Mouse (Mus musculus): ENCODE measurements at regions not wholly inside any gene's neighbourhood (a gene's known extent, or its start where the extent isn't known, plus 50 kb on each side); places are given as distances from the start of the nearest gene placed in this dataset.
A peak's percentile ranks its signal among the peaks of the same experiment; 100 is the strongest.

- DNase-seq (ENCODE audit: low read depth, low spot score), result peak; percentile 34
Measured at GRCm38 (mm10) chr8:25392766-25393166, 568.6 kb upstream of the Adam5 start.

- no peak for DNase-seq (ENCODE audit: low read depth, low spot score)
Measured at GRCm38 (mm10) chr8:25389947-25390346, 565.8 kb upstream of the Adam5 start.

- no peak for DNase-seq (ENCODE audit: low read depth, low spot score)
Measured at GRCm38 (mm10) chr8:25389371-25389855, 565.2 kb upstream of the Adam5 start.

- no peak for DNase-seq (ENCODE audit: low read depth, low spot score)
Measured at GRCm38 (mm10) chr8:25388811-25389210, 564.6 kb upstream of the Adam5 start.

- DNase-seq (ENCODE audit: low read depth, low spot score), result no peak
Measured at GRCm38 (mm10) chr8:25385186-25385585, 561.0 kb upstream of the Adam5 start.

- DNase-seq (ENCODE audit: low read depth, low spot score), result no peak
Measured at GRCm38 (mm10) chr8:25384591-25384990, 560.4 kb upstream of the Adam5 start.

- no peak for DNase-seq (ENCODE audit: low read depth, low spot score)
Measured at GRCm38 (mm10) chr8:25373276-25373675, 549.1 kb upstream of the Adam5 start.

GRCm38 (mm10) chr8:25370947-25371346 is 546.8 kb upstream of the Adam5 start:
- no peak for DNase-seq (ENCODE audit: low read depth, low spot score)

- DNase-seq (ENCODE audit: low read depth, low spot score), result no peak
Measured at GRCm38 (mm10) chr8:25369331-25369730, 545.2 kb upstream of the Adam5 start.

- DNase-seq (ENCODE audit: low read depth, low spot score), result peak; percentile 71
Measured at GRCm38 (mm10) chr8:25368561-25369091, 544.5 kb upstream of the Adam5 start.

GRCm38 (mm10) chr8:25367806-25368549 is 543.8 kb upstream of the Adam5 start:
- no peak for DNase-seq (ENCODE audit: low read depth, low spot score)

- no peak for DNase-seq (ENCODE audit: low read depth, low spot score)
Measured at GRCm38 (mm10) chr8:25366181-25366580, 542.0 kb upstream of the Adam5 start.

GRCm38 (mm10) chr8:25362656-25363055 is 538.5 kb upstream of the Adam5 start:
- DNase-seq (ENCODE audit: low read depth, low spot score), result no peak

- DNase-seq (ENCODE audit: low read depth, low spot score), result no peak
Measured at GRCm38 (mm10) chr8:25362146-25362545, 538.0 kb upstream of the Adam5 start.

- no peak for DNase-seq (ENCODE audit: low read depth, low spot score)
Measured at GRCm38 (mm10) chr8:25361420-25361819, 537.3 kb upstream of the Adam5 start.

- DNase-seq (ENCODE audit: low read depth, low spot score), result no peak
Measured at GRCm38 (mm10) chr8:25358539-25359165, 534.5 kb upstream of the Adam5 start.

- DNase-seq (ENCODE audit: low read depth, low spot score), result peak; percentile 65
Measured at GRCm38 (mm10) chr8:25353822-25354770, 529.9 kb upstream of the Adam5 start.

GRCm38 (mm10) chr8:25353405-25353804 is 529.2 kb upstream of the Adam5 start:
- no peak for DNase-seq (ENCODE audit: low read depth, low spot score)

- no peak for DNase-seq (ENCODE audit: low read depth, low spot score)
Measured at GRCm38 (mm10) chr8:25348003-25348683, 524.0 kb upstream of the Adam5 start.

- peak; percentile 94 for DNase-seq (ENCODE audit: low read depth, low spot score)
Measured at GRCm38 (mm10) chr8:25343160-25343602, 519.0 kb upstream of the Adam5 start.

- no peak for DNase-seq (ENCODE audit: low read depth, low spot score)
Measured at GRCm38 (mm10) chr8:25342501-25342900, 518.3 kb upstream of the Adam5 start.
